Mouse (Mus musculus) cerebellum, adult 2 months (tissue): ENCODE data around the gene Foxo3.

Experiments
- CTCF ChIP-seq: fragments of 200-500 bp; IDR thresholded peaks from 2 replicates; pipeline ENCODE4 v1.5.1; 2011; ENCODE audit warnings: low read depth, mild to moderate bottlenecking, control low read depth, low read length, moderate library complexity, borderline replicate concordance; ENCODE audit not compliant: insufficient read depth
- POLR2A ChIP-seq: fragments of 200-500 bp; IDR thresholded peaks from 2 replicates; pipeline ENCODE4 v1.6.1; 2011; ENCODE audit warnings: low read length, control low read depth, borderline replicate concordance; ENCODE audit not compliant: insufficient read depth

DNA sequence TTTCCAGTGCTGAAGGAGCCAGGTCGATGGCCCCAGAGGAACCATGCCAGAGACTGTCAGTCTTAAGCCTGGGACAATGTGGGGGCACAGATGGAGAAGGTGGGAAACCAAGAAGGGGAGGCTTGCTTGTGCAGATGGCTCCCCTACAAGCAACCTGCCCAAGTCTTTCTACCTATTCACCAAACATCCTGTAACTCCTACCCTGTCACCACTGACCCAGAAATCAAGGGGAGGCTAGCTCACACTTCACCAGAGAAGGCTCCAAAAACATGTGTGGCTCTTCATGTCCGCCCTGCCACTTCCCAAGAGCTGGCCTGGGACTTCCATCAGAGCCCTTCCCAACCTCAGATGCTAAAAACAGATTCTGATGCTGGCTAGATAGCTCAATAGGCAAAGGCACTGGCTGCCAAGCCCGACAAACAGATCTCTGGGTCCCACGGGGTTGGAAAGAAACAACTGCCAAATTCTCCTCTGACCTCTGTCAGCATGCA, 48.8 kb downstream of the Foxo3 start:
- TF ChIP-seq CTCF, result no peak
- no peak for TF ChIP-seq POLR2A
